Mouse (Mus musculus) MEL (cell line): ENCODE data around the gene Adgrg1. TPM values are rescaled to one million over a fixed set of nuclear protein-coding genes. Genes with fewer than 3 reads are reported as not detected.

ENCODE experiments used
- DNase-seq: peaks from one replicate; pipeline ENCODE4 v3.0.0; 2011; ENCODE audit warnings: low read depth, low spot score
- H3K27ac ChIP-seq: 2 replicates; pipeline ENCODE4 v1.5.1; 2012; ENCODE audit warnings: low read depth, mild to moderate bottlenecking, control low read depth, low read length, moderate library complexity; ENCODE audit not compliant: control insufficient read depth
- H3K27me3 ChIP-seq, 2 experiments: fragments of 150-350 bp in 1 of 2; sonication (generic) in 1 of 2; 2 replicates each; pipeline ENCODE4 v1.6.1; 2012; ENCODE audit warnings: low read length in 2 of 2, mild to moderate bottlenecking in 2 of 2, improper control_type of control experiment in 1 of 2, moderate library complexity in 1 of 2; ENCODE audit not compliant: insufficient read depth in 2 of 2, control insufficient read depth in 1 of 2
- H3K36me3 ChIP-seq, 2 experiments: 2 replicates each; pipeline ENCODE4 v1.6.1; 2012 to 2014; ENCODE audit warnings: low read length in 2 of 2, improper control_type of control experiment in 1 of 2, inconsistent platforms in 1 of 2, mild to moderate bottlenecking in 1 of 2; ENCODE audit not compliant: insufficient read depth in 2 of 2, control insufficient read depth in 1 of 2
- H3K4me1 ChIP-seq, 2 experiments: fragments of 150-350 bp in 1 of 2; sonication (generic) in 1 of 2; 2 replicates each; pipeline ENCODE4 v1.6.1; 2012; ENCODE audit warnings: low read length in 2 of 2, improper control_type of control experiment in 1 of 2, mild to moderate bottlenecking in 1 of 2; ENCODE audit not compliant: insufficient read depth in 2 of 2, control insufficient read depth in 1 of 2
- H3K4me3 ChIP-seq, 2 experiments: fragments of 150-350 bp in 1 of 2; sonication (generic) in 1 of 2; 2 replicates each; pipeline ENCODE4 v1.5.1; 2012; ENCODE audit warnings: low read depth in 2 of 2, low read length in 2 of 2, mild to moderate bottlenecking in 2 of 2, moderate library complexity in 2 of 2, control low read depth in 1 of 2, improper control_type of control experiment in 1 of 2; ENCODE audit not compliant: control insufficient read depth in 1 of 2, insufficient read depth in 1 of 2
- H3K79me2 ChIP-seq: 2 replicates; pipeline ENCODE4 v1.6.1; 2012; ENCODE audit warnings: mild to moderate bottlenecking, low read length, moderate library complexity; ENCODE audit not compliant: control insufficient read depth, poor library complexity, insufficient read depth
- H3K9ac ChIP-seq: 2 replicates; pipeline ENCODE4 v1.6.1; 2012; ENCODE audit warnings: low read depth, mild to moderate bottlenecking, control low read depth, low read length, moderate library complexity; ENCODE audit not compliant: control insufficient read depth, poor library complexity, severe bottlenecking
- H3K9me3 ChIP-seq: fragments of 150-350 bp; sonication (generic); replicated peaks from 2 replicates; pipeline ENCODE4 v1.6.1; 2012; ENCODE audit warnings: mild to moderate bottlenecking, low read length, improper control_type of control experiment, moderate library complexity; ENCODE audit not compliant: insufficient read depth
- CHD1 ChIP-seq: IDR thresholded peaks from 2 replicates; pipeline ENCODE4 v1.6.1; 2012; ENCODE audit warnings: low read depth, mild to moderate bottlenecking, inconsistent platforms, low read length, improper control_type of control experiment
- CHD2 ChIP-seq: IDR thresholded peaks from 2 replicates; pipeline ENCODE4 v1.6.1; 2011; ENCODE audit warnings: low read length, improper control_type of control experiment
- ELF1 ChIP-seq: IDR thresholded peaks from 2 replicates; pipeline ENCODE4 v1.6.1; 2014; ENCODE audit warnings: low read depth, mild to moderate bottlenecking, inconsistent platforms, low read length, improper control_type of control experiment, moderate library complexity
- EP300 ChIP-seq, 2 experiments: IDR thresholded peaks; 2 replicates each; pipeline ENCODE4 v1.6.1; 2011; ENCODE audit warnings: improper control_type of control experiment in 2 of 2, low read length in 2 of 2, low read depth in 1 of 2, mild to moderate bottlenecking in 1 of 2
- GATA1 ChIP-seq: IDR thresholded peaks from 2 replicates; pipeline ENCODE4 v1.6.1; 2011; ENCODE audit warnings: low read depth, low read length, improper control_type of control experiment
- HCFC1 ChIP-seq: IDR thresholded peaks from 2 replicates; pipeline ENCODE4 v1.6.1; 2012; ENCODE audit warnings: low read depth, mild to moderate bottlenecking, inconsistent platforms, low read length, improper control_type of control experiment, moderate library complexity
- JUND ChIP-seq: IDR thresholded peaks from 2 replicates; pipeline ENCODE4 v1.6.1; 2011; ENCODE audit warnings: low read depth, mild to moderate bottlenecking, improper control_type of control experiment, low read length
- MAFK ChIP-seq: IDR thresholded peaks from 2 replicates; pipeline ENCODE4 v1.6.1; 2011; ENCODE audit warnings: low read depth, mild to moderate bottlenecking, low read length, improper control_type of control experiment, borderline replicate concordance
- MAX ChIP-seq: IDR thresholded peaks from 2 replicates; pipeline ENCODE4 v1.6.1; 2011; ENCODE audit warnings: low read length, improper control_type of control experiment
- MEF2A ChIP-seq: IDR thresholded peaks from 2 replicates; pipeline ENCODE4 v1.6.1; 2014; ENCODE audit warnings: low read depth, mild to moderate bottlenecking, inconsistent platforms, low read length, improper control_type of control experiment; ENCODE audit not compliant: poor library complexity, insufficient replicate concordance, severe bottlenecking; ENCODE audit errors: extremely low read depth
- MYC ChIP-seq: IDR thresholded peaks from 2 replicates; pipeline ENCODE4 v1.6.1; 2011; ENCODE audit warnings: low read depth, mild to moderate bottlenecking, low read length, improper control_type of control experiment, moderate library complexity
- NELFE ChIP-seq: IDR thresholded peaks from 2 replicates; pipeline ENCODE4 v1.6.1; 2011; ENCODE audit warnings: low read depth, low read length, improper control_type of control experiment
- POLR2A ChIP-seq, 2 experiments: IDR thresholded peaks; 2 replicates each; pipeline ENCODE4 v1.6.1; 2011 to 2012; ENCODE audit warnings: low read length in 2 of 2, mild to moderate bottlenecking in 2 of 2, control low read depth in 1 of 2, improper control_type of control experiment in 1 of 2, low read depth in 1 of 2, moderate library complexity in 1 of 2; ENCODE audit not compliant: control insufficient read depth in 1 of 2, insufficient read depth in 1 of 2, poor library complexity in 1 of 2
- RAD21 ChIP-seq: IDR thresholded peaks from 2 replicates; pipeline ENCODE4 v1.6.1; 2011; ENCODE audit warnings: mild to moderate bottlenecking, low read depth, low read length, improper control_type of control experiment
- RCOR1 ChIP-seq: IDR thresholded peaks from 2 replicates; pipeline ENCODE4 v1.6.1; 2012; ENCODE audit warnings: low read depth, mild to moderate bottlenecking, inconsistent platforms, low read length, improper control_type of control experiment
- SIN3A ChIP-seq: IDR thresholded peaks from 2 replicates; pipeline ENCODE4 v1.6.1; 2012; ENCODE audit warnings: low read length, improper control_type of control experiment, inconsistent platforms
- TBP ChIP-seq: IDR thresholded peaks from 2 replicates; pipeline ENCODE4 v1.8.0; 2011; ENCODE audit warnings: low read depth, low read length, improper control_type of control experiment
- TCF12 ChIP-seq: IDR thresholded peaks from 2 replicates; pipeline ENCODE4 v1.6.1; 2014; ENCODE audit warnings: low read depth, mild to moderate bottlenecking, inconsistent platforms, low read length, improper control_type of control experiment, moderate library complexity
- UBTF ChIP-seq: IDR thresholded peaks from 2 replicates; pipeline ENCODE4 v1.6.1; 2012; ENCODE audit warnings: low read depth, mild to moderate bottlenecking, inconsistent platforms, low read length, improper control_type of control experiment, moderate library complexity, borderline replicate concordance; ENCODE audit not compliant: insufficient read depth
- ZMIZ1 ChIP-seq: IDR thresholded peaks from 2 replicates; pipeline ENCODE4 v1.6.1; 2012; ENCODE audit warnings: low read depth, mild to moderate bottlenecking, inconsistent platforms, low read length, improper control_type of control experiment, moderate library complexity
- polyA plus RNA-seq, 2 experiments: library from polyadenylated mRNA; stranded (reverse) in 1 of 2; unstranded in 1 of 2; fragments of >175 nt in 1 of 2; fragments of >200 nt in 1 of 2; gene quantifications; 2 replicates each; pipeline versions ENCODE4 v1.2.1 to v1.2.4; 2012; ENCODE audit warnings: low replicate concordance in 2 of 2, low read depth in 1 of 2; ENCODE audit not compliant: insufficient read length in 2 of 2, insufficient read depth in 1 of 2, missing spikeins in 1 of 2
- total RNA-seq: library from RNA; depleted of rRNA; stranded (reverse); fragments of 300-350 nt; gene quantifications from 2 replicates; pipeline ENCODE4 v1.2.3, GENCODE M21; 2012

Adgrg1 gene
- total and polyA plus RNA-seq, 3 experiments, result 4.2 to 33.2 TPM; not detected in 1

DNA sequence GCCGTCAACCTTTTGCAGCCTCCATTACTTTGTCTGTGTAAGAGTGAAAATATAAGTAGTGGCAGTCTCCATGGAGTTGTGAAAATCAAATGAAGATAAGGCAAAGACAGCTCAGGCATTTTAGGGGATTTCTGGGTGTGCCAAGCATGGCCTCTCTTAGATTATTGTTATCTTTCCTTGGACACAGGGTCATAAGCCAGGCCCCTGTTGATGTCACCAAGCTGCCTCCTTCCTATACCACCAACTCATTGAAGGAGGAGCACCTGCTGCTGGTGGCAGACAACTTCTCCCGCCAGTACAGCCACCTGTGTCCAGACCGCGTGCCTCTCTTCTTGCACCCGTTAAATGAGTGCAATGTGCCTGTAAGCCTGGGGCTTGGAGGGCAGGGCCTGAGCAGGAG is 81.9 kb downstream of the Adgrg1 start:
- no peak overlapping the region for H3K4me3 ChIP-seq
- no peak overlapping the region for H3K27ac ChIP-seq
- no peak overlapping the region for H3K9ac ChIP-seq

GRCm38 (mm10) chr8:95058661-95059060 is 84.1 kb downstream of the Adgrg1 start:
- Histone ChIP-seq H3K9ac (peak overlapping the region; percentile 6; the same call in 1 of the 2 replicates), H3K4me1 (peaks cover 9 to 37% of the 10 kb centered on the region in 2 experiments), H3K27ac (peak overlapping the region; percentile 60), H3K79me2 (no peaks in the 10 kb centered on the region), H3K27me3 (no peaks in the 10 kb centered on the region), H3K4me3 (peak overlapping the region in 1 of 2 experiments; percentile 27; a peak in 1 of 4 replicates), H3K9me3 (no peaks in the 10 kb centered on the region), H3K36me3 (peaks cover 0 to 17% of the 10 kb centered on the region in 2 experiments; a peak in 2 of 4 replicates)
- TF ChIP-seq SIN3A (peak; percentile 37), MAFK (0 out of 2 replicates have a peak, but pooled peaks have one; percentile 10), RCOR1 (0 out of 2 replicates have a peak, but pooled peaks have one; percentile 8), ELF1 (no peak), TBP (0 out of 2 replicates have a peak, but pooled peaks have one; percentile 8), EP300 (IDR thresholded peaks at IDR 0.05; ENCODE audit: low read depth in 1 of 2, low read length in 2 of 2) (peak; percentile 53 to 66), GATA1 (peak; percentile 10; the same call in 1 of the 2 replicates), MAX (0 out of 2 replicates have a peak, but pooled peaks have one; percentile 28), RAD21 (no peak), JUND (no peak), CHD1 (no peak), TCF12 (peak; percentile 47; the same call in 1 of the 2 replicates), MEF2A (no peak), ZMIZ1 (0 out of 2 replicates have a peak, but pooled peaks have one; percentile 37), HCFC1 (0 out of 2 replicates have a peak, but pooled peaks have one; percentile 35)
- DNase-seq, result peak; percentile 79

More for the DNA sequence above, 81.9 kb downstream of the Adgrg1 start:
- Histone ChIP-seq H3K36me3 (peaks cover 0 to 17% of the 10 kb centered on the region in 2 experiments; a peak in 2 of 4 replicates), H3K79me2 (no peaks in the 10 kb centered on the region), H3K9me3 (no peaks in the 10 kb centered on the region), H3K4me1 (peaks cover 9 to 37% of the 10 kb centered on the region in 2 experiments), H3K27me3 (no peaks in the 10 kb centered on the region)
- peak; percentile 16 for DNase-seq
- TF ChIP-seq MYC (no peak), EP300 (IDR thresholded peaks at IDR 0.05; ENCODE audit: low read depth in 1 of 2, low read length in 2 of 2) (peak in 1 of 2 experiments; percentile 22; a peak in 1 of 4 replicates), MAFK (no peak), UBTF (no peak), GATA1 (0 out of 2 replicates have a peak, but pooled peaks have one; percentile 28), CHD2 (no peak), NELFE (no peak), POLR2A (IDR thresholded peaks at IDR 0.05; ENCODE audit: control insufficient read depth in 1 of 2, insufficient read depth in 1 of 2, low read depth in 1 of 2, low read length in 2 of 2, poor library complexity in 1 of 2) (no peak)
